Mouse (Mus musculus): ENCODE measurements at regions not wholly inside any gene's neighbourhood (a gene's known extent, or its start where the extent isn't known, plus 50 kb on each side); places are given as distances from the start of the nearest gene placed in this dataset.

- DNase-seq, result peak; percentile 19 to 49
Observed at GRCm38 (mm10) chr19:13980988-13981630, 67.8 kb downstream of the Olfr1505 start.

GRCm38 (mm10) chr19:13982823-13983222, 69.5 kb downstream of the Olfr1505 start:
- no peak for DNase-seq

All from kidney, postnatal 36 days (tissue).